Mouse (Mus musculus) hindbrain, embryonic 14.5 days (tissue): Measurements from ENCODE around the gene Cacnb3. TPM values are rescaled to one million over a fixed set of nuclear protein-coding genes. Genes with fewer than 3 reads are reported as not detected.
A peak's percentile ranks its signal among the peaks of the same experiment; 100 is the strongest.

Source experiments
- ATAC-seq: fragments of 200-750 bp; cut with Nextera tagmentation; 2 replicates; pipeline ENCODE4 v1.8.0; 2017; ENCODE audit warnings: moderate number of reproducible peaks, mild to moderate bottlenecking, moderate TSS enrichment, moderate library complexity; ENCODE audit not compliant: low FRiP score
- DNase-seq: peaks from one replicate; pipeline ENCODE4 v3.0.0-alpha.2; 2015; ENCODE audit warnings: low spot score
- H3K27ac ChIP-seq: fragments of 300-500 bp; sonication (generic); 2 replicates; pipeline ENCODE4 v1.5.1; 2014; ENCODE audit warnings: mild to moderate bottlenecking, moderate library complexity
- H3K27me3 ChIP-seq: fragments of 300-500 bp; sonication (generic); 2 replicates; pipeline ENCODE4 v1.6.1; 2014; ENCODE audit warnings: mild to moderate bottlenecking, low read length, mixed read lengths; ENCODE audit not compliant: control insufficient read depth, insufficient read depth
- H3K36me3 ChIP-seq: fragments of 300-500 bp; sonication (generic); replicated peaks from 2 replicates; pipeline ENCODE4 v1.6.1; 2014; ENCODE audit not compliant: control insufficient read depth, insufficient read depth
- H3K4me1 ChIP-seq: fragments of 300-500 bp; sonication (generic); replicated peaks from 2 replicates; pipeline ENCODE4 v1.6.1; 2014; ENCODE audit warnings: antibody characterized with exemption, low read length, mixed read lengths; ENCODE audit not compliant: control insufficient read depth, insufficient read depth
- H3K4me2 ChIP-seq: fragments of 300-500 bp; sonication (generic); replicated peaks from 2 replicates; pipeline ENCODE4 v1.6.1; 2014; ENCODE audit warnings: mild to moderate bottlenecking, moderate library complexity
- H3K4me3 ChIP-seq: fragments of 300-500 bp; sonication (generic); replicated peaks from 2 replicates; pipeline ENCODE4 v1.5.1; 2014; ENCODE audit warnings: mild to moderate bottlenecking, low read length
- H3K9ac ChIP-seq: fragments of 300-500 bp; sonication (generic); 2 replicates; pipeline ENCODE4 v1.6.1; 2014
- H3K9me3 ChIP-seq: fragments of 300-500 bp; sonication (generic); 2 replicates; pipeline ENCODE4 v1.6.1; 2016; ENCODE audit warnings: low read length; ENCODE audit not compliant: control insufficient read depth
- WGBS: fragments of 180-500 bp; shearing (Covaris S2); extraction: QIAGEN DNeasy Blood & Tissue Kit; methylation state at CpG from one replicate; pipeline ENCODE4 v1.1.7; 2014; 5-methylcytosine and 5-hydroxymethylcytosine counted together
- polyA plus RNA-seq: library from polyadenylated mRNA; unstranded; fragments of >200 nt; fragmentation: Nextera tagmentation; extraction: Ambion mirVana; gene quantifications from 2 replicates; pipeline ENCODE4 v1.2.1, GENCODE M21; 2014

Cacnb3 gene
- polyA plus RNA-seq, 1 experiment from 2014 or later, result 98.3 TPM

GRCm38 (mm10) chr15:98644406-98644805 lies 13.8 kb downstream of the Cacnb3 start:
- Histone ChIP-seq H3K4me3 (no peak overlapping the region), H3K9ac (no peak overlapping the region), H3K4me1 (no peaks in the 10 kb centered on the region), H3K9me3 (no peaks in the 10 kb centered on the region), H3K27me3 (no peaks in the 10 kb centered on the region), H3K36me3 (peaks cover 98% of the 10 kb centered on the region), H3K4me2 (no peak overlapping the region), H3K27ac (no peak overlapping the region)
- 87% methylated on average over 12 of the region's 12 CpGs for WGBS
- ATAC-seq (no peak), DNase-seq (no peak)

- Histone ChIP-seq H3K4me1 (no peaks in the 10 kb centered on the region), H3K27ac (no peak overlapping the region), H3K27me3 (no peaks in the 10 kb centered on the region), H3K4me3 (no peak overlapping the region), H3K9me3 (no peaks in the 10 kb centered on the region), H3K36me3 (peaks cover 98% of the 10 kb centered on the region), H3K4me2 (no peak overlapping the region), H3K9ac (no peak overlapping the region)
- WGBS, result 87% methylated on average over 24 of the region's 24 CpGs
- ATAC-seq (no peak), DNase-seq (no peak)
These were observed 14.7 kb downstream of the Cacnb3 start for GRCm38 (mm10) chr15:98645057-98646026.

DNA sequence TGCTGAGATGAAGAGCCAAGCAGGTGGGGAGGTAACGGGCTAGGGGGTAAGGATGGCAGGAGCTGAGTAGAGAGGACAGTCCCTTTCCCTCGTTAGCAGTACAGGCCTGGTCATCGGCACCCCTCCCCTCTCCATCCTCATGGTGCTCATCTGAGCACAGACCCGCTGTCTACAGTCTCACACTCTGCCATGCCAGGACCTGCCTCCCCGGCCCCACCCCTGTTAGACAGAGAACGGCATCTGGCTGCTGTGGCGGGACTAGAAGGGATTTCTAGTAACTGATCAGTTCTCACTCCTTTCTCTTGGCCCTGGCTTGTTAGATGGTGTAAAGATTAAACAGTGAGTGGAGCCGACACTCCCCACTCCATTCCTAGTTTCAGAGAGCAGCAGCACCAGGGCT lies 16.1 kb downstream of the Cacnb3 start:
- no peaks in the 10 kb centered on the region for H3K27me3 ChIP-seq
- peaks cover 98% of the 10 kb centered on the region for H3K36me3 ChIP-seq
- no peak overlapping the region for H3K4me3 ChIP-seq
- H3K4me2 ChIP-seq, result no peak overlapping the region
- no peaks in the 10 kb centered on the region for H3K9me3 ChIP-seq
- DNase-seq (no peak), ATAC-seq (no peak)
- no peak overlapping the region for H3K9ac ChIP-seq
- 91% methylated on average over 8 of the region's 8 CpGs for WGBS
- no peaks in the 10 kb centered on the region for H3K4me1 ChIP-seq
- H3K27ac ChIP-seq, result no peak overlapping the region

DNA sequence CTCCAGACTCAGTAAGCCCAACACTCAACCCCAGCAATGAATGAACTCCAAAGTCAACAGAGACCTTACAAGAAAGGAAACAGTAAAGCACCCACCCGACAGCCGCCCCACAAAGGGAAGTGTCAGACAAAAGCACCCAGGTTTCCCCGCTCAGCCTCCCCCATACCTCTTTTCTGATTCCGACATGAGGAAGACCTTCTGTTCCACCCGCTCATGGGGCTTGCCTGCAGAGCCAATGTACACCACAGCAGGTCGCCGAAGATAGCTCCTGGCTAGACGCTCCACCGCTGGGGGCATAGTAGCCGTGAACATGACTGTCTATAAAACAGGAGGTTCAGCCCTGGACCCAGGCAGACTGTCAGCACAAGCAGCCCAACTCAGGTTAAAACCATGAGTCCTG lies 16.7 kb downstream of the Cacnb3 start:
- Histone ChIP-seq H3K9ac (no peak overlapping the region), H3K36me3 (peaks cover 98% of the 10 kb centered on the region), H3K4me1 (no peaks in the 10 kb centered on the region), H3K9me3 (no peaks in the 10 kb centered on the region), H3K27me3 (no peaks in the 10 kb centered on the region), H3K4me2 (no peak overlapping the region), H3K27ac (no peak overlapping the region), H3K4me3 (no peak overlapping the region)
- ATAC-seq (no peak), DNase-seq (no peak)
- 91% methylated on average over 10 of the region's 10 CpGs for WGBS

- Histone ChIP-seq H3K9ac (no peak overlapping the region), H3K27me3 (no peaks in the 10 kb centered on the region), H3K4me2 (no peak overlapping the region), H3K27ac (no peak overlapping the region), H3K9me3 (no peaks in the 10 kb centered on the region), H3K4me3 (no peak overlapping the region), H3K36me3 (peaks cover 98% of the 10 kb centered on the region), H3K4me1 (no peaks in the 10 kb centered on the region)
- 92% methylated on average over 3 of the region's 3 CpGs for WGBS
- no peak for DNase-seq
- ATAC-seq, result no peak
These were observed 17.4 kb downstream of the Cacnb3 start for GRCm38 (mm10) chr15:98648071-98648470.

- ATAC-seq (no peak), DNase-seq (no peak)
- Histone ChIP-seq H3K27me3 (no peaks in the 10 kb centered on the region), H3K4me3 (no peak overlapping the region), H3K4me2 (no peak overlapping the region), H3K36me3 (peaks cover 98% of the 10 kb centered on the region), H3K9ac (no peak overlapping the region), H3K9me3 (no peaks in the 10 kb centered on the region), H3K4me1 (no peaks in the 10 kb centered on the region), H3K27ac (no peak overlapping the region)
- 94% methylated on average over 15 of the region's 15 CpGs for WGBS
These were observed 20.8 kb downstream of the Cacnb3 start for GRCm38 (mm10) chr15:98651431-98651830.

DNA sequence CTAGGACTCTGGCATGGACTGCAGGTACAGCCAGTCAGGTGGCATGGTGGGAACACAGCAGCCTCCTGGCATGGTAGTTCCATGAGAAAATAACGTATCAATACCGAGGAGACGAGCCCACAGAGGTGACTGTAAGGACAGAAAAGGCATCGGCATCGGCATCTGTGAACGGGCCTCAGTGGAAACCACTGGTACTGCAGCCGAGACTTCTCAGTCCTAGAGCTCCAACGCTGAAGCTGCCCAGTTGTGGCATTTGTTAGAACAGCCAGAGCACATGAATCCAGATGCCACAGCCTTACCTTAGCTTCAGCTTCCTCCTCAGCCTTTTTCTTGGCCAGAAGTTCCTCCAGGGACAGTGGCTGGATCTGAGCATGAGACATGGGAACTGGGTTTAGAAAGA lies 21.5 kb downstream of the Cacnb3 start:
- no peaks in the 10 kb centered on the region for H3K9me3 ChIP-seq
- no peak overlapping the region for H3K27ac ChIP-seq
- no peaks in the 10 kb centered on the region for H3K27me3 ChIP-seq
- no peak overlapping the region for H3K4me3 ChIP-seq
- H3K36me3 ChIP-seq, result peaks cover 98% of the 10 kb centered on the region
- H3K4me2 ChIP-seq, result no peak overlapping the region
- WGBS, result 96% methylated on average over 8 of the region's 8 CpGs
- no peak for ATAC-seq
- no peak for DNase-seq
- H3K4me1 ChIP-seq, result no peaks in the 10 kb centered on the region
- H3K9ac ChIP-seq, result no peak overlapping the region

DNA sequence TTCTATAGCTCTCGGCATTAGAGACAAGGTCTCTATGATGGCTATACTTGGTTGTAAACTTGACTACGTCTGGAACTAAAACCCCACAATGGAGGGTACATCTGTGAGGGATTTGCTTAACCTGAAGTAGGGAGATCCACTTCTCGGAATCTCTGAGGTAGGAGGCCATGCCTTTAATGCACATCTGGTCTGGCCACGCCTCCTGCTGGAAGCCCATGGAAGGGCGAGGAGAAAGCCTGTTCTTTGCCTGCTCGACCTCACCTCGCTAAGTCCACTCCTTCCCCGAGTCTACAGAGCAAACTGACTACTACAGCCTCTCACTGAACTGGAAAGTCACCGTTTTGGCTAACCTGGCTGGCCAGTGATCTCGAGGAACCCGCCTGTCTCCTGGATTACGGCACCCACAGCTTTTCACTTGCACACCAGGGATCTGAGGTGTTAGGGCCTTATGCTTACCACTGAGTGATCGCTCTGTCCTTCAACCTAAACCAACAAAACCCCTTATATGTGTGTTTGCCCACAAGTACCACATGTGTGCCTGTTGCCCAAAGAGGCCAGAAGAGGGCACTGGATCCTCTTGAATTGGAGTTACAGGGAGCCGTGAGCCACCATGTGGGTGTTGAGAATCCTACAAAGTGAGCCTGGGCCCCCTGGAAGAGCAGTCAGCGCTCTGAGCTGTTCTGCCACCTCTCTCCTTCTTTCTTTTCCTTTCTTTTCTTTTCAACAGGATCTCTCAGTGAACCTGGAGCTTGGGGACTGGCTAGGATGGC lies 26.5 kb downstream of the Cacnb3 start:
- H3K4me1 ChIP-seq, result peaks cover 8% of the 10 kb centered on the region; the same call in 1 of the 2 replicates

GRCm38 (mm10) chr15:98662198-98662566 lies 31.5 kb downstream of the Cacnb3 start:
- no peaks in the 10 kb centered on the region for H3K27me3 ChIP-seq
- peak overlapping the region; percentile 94 for H3K9ac ChIP-seq
- H3K36me3 ChIP-seq, result peaks cover 18% of the 10 kb centered on the region
- DNase-seq (no peak), ATAC-seq (no peak)
- peak overlapping the region; percentile 93 for H3K27ac ChIP-seq
- H3K4me2 ChIP-seq, result peak overlapping the region; percentile 75
- H3K4me1 ChIP-seq, result peaks cover 8% of the 10 kb centered on the region; the same call in 1 of the 2 replicates
- 2% methylated on average over 14 of the region's 14 CpGs for WGBS
- peak overlapping the region; percentile 95 for H3K4me3 ChIP-seq
- no peaks in the 10 kb centered on the region for H3K9me3 ChIP-seq

More for the DNA sequence above, 26.5 kb downstream of the Cacnb3 start:
- H3K27ac ChIP-seq, result no peak overlapping the region
- ATAC-seq, result no peak
- H3K4me2 ChIP-seq, result no peak overlapping the region
- H3K27me3 ChIP-seq, result no peaks in the 10 kb centered on the region
- DNase-seq, result no peak
- H3K36me3 ChIP-seq, result peaks cover 68% of the 10 kb centered on the region
- no peaks in the 10 kb centered on the region for H3K9me3 ChIP-seq
- 85% methylated on average over 15 of the region's 15 CpGs for WGBS
- no peak overlapping the region for H3K9ac ChIP-seq
- H3K4me3 ChIP-seq, result no peak overlapping the region
